Mouse (Mus musculus) bone marrow macrophage, adult 2 months (primary cell): ENCODE measurements at regions not wholly inside any gene's neighbourhood (a gene's known extent, or its start where the extent isn't known, plus 50 kb on each side); places are given as distances from the start of the nearest gene placed in this dataset.

Source experiments
- CTCF ChIP-seq: IDR thresholded peaks from 2 replicates; pipeline ENCODE4 v1.5.1; 2012; ENCODE audit warnings: low read depth, mild to moderate bottlenecking, low read length, moderate library complexity
- POLR2A ChIP-seq: IDR thresholded peaks from 2 replicates; pipeline ENCODE4 v1.6.1; 2012; ENCODE audit warnings: mild to moderate bottlenecking, low read depth, low read length, borderline replicate concordance

DNA sequence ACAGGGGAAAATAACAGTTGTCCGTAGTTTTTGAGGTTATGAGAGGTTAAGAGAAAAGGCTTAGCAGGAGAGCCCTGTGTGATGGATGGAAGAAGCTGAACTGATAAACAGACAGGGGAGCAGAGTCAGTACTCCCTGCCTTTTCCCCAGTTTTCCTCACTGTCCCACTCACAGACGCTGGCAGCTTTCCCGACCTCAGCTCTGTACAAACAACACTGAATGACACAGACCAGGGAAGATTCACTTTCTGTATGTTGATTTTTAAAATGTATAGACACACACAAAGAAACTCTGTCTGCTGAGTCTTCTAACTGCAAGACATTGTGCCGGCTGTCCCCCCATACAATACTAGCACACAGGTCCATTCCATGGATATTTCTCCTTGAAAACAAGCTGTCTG is 60.3 kb upstream of the Gpc5 start:
- no peak for TF ChIP-seq CTCF
- no peak for TF ChIP-seq POLR2A
